Mouse (Mus musculus): ENCODE data around the gene Mt4. TPM values are rescaled to one million over a fixed set of nuclear protein-coding genes. Genes with fewer than 3 reads are reported as not detected.

Gene Mt4
- total and polyA plus RNA-seq, 2 experiments from 2014 or later: not detected

DNA sequence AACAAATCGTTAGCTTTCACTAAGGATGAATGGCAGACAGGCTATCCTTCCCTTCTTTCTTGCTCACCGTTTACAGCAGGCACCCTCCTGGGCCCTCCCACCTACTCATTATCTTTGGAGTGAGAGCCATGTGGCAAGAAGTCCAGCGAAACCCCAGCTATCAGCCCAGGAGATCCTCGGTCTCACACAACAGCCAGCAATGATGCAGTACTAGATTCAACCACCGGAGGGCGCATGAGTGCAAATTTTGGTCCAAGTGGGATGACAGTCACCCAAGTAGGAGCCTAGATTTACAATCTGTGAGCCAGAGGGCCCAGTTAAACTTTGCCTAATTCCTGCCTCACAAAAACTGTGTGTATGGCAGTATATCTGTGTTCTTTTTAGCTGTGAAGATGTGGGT lies 30.2 kb downstream of the Mt4 start:
- peak; percentile 53; the same call in 1 of the 2 replicates for ATAC-seq (ENCODE audit: insufficient read depth, low read depth)
- no peaks in the 10 kb centered on the region for H3K36me3 ChIP-seq (replicated peaks; ENCODE audit: control insufficient read depth, insufficient read depth, low read length)
- H3K27ac ChIP-seq (ENCODE audit: low read depth): no peak overlapping the region
- H3K9ac ChIP-seq (replicated peaks; ENCODE audit: low read depth, low read length): no peak overlapping the region
- WGBS: 5% methylated on average over 6 of the region's 6 CpGs
- peak overlapping the region; percentile 34 for H3K4me2 ChIP-seq (ENCODE audit: low read depth, low read length)
- no peak for DNase-seq (ENCODE audit: low spot score)
- peaks cover 8% of the 10 kb centered on the region; the same call in 1 of the 2 replicates for H3K4me1 ChIP-seq (ENCODE audit: control insufficient read depth, insufficient read depth)
- H3K4me3 ChIP-seq (ENCODE audit: low read depth, low read length): no peak overlapping the region
- 0 out of 2 replicates have a peak, but pooled peaks cover 5% of the 10 kb centered on the region for H3K27me3 ChIP-seq (ENCODE audit: control insufficient read depth, insufficient read depth, low read length)
- TF ChIP-seq EP300 (IDR thresholded peaks at IDR 0.05; ENCODE audit: low read depth) (no peak), CTCF (IDR thresholded peaks at IDR 0.05; ENCODE audit: low read depth) (peak; percentile 96)
- no peaks in the 10 kb centered on the region for H3K9me3 ChIP-seq (replicated peaks; ENCODE audit: control insufficient read depth, low read length)

DNA sequence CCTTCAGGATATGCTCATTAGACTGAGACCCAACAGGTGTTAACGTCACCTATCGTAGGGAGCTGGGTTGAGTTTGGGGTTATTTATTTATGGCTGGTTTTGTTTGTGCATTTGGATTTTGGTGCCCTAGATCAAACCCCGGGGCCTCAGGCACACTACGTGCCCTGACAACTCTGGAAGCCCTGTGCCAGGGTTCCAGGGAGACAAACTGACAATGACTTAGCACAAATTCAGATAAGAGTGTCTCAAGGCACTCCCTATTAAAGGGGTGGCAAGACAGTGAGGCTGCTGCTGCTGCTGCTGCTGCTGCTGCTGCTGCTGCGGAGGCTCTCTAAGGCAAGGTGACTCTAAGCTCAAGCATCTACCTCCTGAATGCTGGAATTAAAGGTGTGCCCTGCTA lies 32.5 kb downstream of the Mt4 start:
- H3K9ac ChIP-seq (replicated peaks; ENCODE audit: low read depth, low read length): no peak overlapping the region
- no peak overlapping the region for H3K27ac ChIP-seq (ENCODE audit: low read depth)
- H3K4me2 ChIP-seq (ENCODE audit: low read depth, low read length): no peak overlapping the region
- no peak overlapping the region for H3K4me3 ChIP-seq (ENCODE audit: low read depth, low read length)
- H3K4me1 ChIP-seq (ENCODE audit: control insufficient read depth, insufficient read depth): peaks cover 8% of the 10 kb centered on the region; the same call in 1 of the 2 replicates
- no peak for DNase-seq (ENCODE audit: low spot score)
- H3K9me3 ChIP-seq (replicated peaks; ENCODE audit: control insufficient read depth, low read length): no peaks in the 10 kb centered on the region
- 83% methylated on average over 5 of the region's 5 CpGs for WGBS
- TF ChIP-seq EP300 (IDR thresholded peaks at IDR 0.05; ENCODE audit: low read depth) (no peak), CTCF (IDR thresholded peaks at IDR 0.05; ENCODE audit: low read depth) (no peak)
- no peaks in the 10 kb centered on the region for H3K36me3 ChIP-seq (replicated peaks; ENCODE audit: control insufficient read depth, insufficient read depth, low read length)
- ATAC-seq (ENCODE audit: insufficient read depth, low read depth): no peak
- 0 out of 2 replicates have a peak, but pooled peaks cover 5% of the 10 kb centered on the region for H3K27me3 ChIP-seq (ENCODE audit: control insufficient read depth, insufficient read depth, low read length)

DNA sequence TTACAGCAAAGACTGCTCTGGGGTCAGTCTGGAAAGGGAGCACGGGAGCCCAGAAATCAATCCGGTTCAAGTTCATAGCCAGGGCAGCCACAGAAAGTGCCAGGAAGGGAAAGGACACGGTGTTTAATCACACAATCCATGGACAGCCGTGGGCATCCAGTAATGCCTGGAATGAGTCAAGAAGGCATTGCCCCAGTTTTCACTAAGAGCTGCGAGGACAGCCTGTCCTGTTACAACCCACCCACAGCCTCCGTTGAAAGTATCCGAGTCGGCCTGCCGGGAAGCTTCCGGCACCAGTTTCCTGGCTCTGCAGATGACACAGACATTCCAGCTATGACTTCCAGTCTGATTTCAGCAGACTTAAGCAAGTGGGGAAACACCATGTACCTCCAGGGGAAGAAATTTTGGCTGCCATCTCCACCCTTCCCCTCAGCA lies 34.3 kb downstream of the Mt4 start:
- peaks cover 8% of the 10 kb centered on the region; the same call in 1 of the 2 replicates for H3K4me1 ChIP-seq (ENCODE audit: control insufficient read depth, insufficient read depth)
- H3K27ac ChIP-seq (ENCODE audit: low read depth): peak overlapping the region; percentile 71; the same call in 1 of the 2 replicates
- peak overlapping the region; percentile 53; the same call in 1 of the 2 replicates for H3K4me3 ChIP-seq (ENCODE audit: low read depth, low read length)
- 0 out of 2 replicates have a peak, but pooled peaks cover 5% of the 10 kb centered on the region for H3K27me3 ChIP-seq (ENCODE audit: control insufficient read depth, insufficient read depth, low read length)
- H3K9me3 ChIP-seq (replicated peaks; ENCODE audit: control insufficient read depth, low read length): no peaks in the 10 kb centered on the region
- DNase-seq (ENCODE audit: low spot score) (no peak), ATAC-seq (ENCODE audit: insufficient read depth, low read depth) (no peak)
- WGBS: 37% methylated on average over 10 of the region's 10 CpGs
- H3K9ac ChIP-seq (replicated peaks; ENCODE audit: low read depth, low read length): no peak overlapping the region
- peak overlapping the region; percentile 68 for H3K4me2 ChIP-seq (ENCODE audit: low read depth, low read length)
- no peak for TF ChIP-seq EP300 (IDR thresholded peaks at IDR 0.05; ENCODE audit: low read depth)
- TF ChIP-seq CTCF (IDR thresholded peaks at IDR 0.05; ENCODE audit: low read depth): no peak
- H3K36me3 ChIP-seq (replicated peaks; ENCODE audit: control insufficient read depth, insufficient read depth, low read length): no peaks in the 10 kb centered on the region

DNA sequence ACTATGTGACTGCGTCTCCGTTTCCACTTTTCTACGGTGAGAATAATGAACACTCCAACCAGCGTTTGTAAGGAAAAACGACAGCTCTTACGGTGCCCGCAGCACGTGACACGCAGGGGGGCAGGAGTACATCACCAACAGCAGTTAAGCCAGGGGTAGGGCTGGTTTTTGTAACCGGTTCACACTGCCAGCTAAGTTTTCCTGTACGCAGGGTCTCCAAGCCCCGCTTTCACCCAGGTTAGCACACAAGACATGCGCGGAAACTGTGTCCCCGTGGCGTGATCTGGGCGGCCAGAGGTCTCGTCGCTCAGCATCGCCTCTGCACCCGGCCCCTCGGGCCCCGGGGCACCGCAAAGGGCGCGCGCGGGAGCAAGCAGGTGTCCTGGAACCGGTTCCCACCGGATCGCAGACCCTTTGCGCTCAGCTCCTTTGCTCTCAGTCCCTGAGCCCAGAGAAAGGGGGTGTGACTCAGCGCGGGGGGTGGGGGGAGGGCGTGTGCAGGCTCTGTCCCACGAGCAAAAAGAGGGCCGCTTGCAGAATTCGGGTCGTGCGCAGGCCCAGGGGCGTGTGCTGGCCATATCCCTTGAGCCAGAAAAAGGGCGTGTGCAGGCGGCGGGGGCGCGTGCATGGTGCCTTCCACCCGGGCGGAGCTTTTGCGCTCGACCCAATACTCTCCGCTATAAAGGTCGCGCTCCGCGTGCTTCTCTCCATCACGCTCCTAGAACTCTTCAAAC lies 35.2 kb downstream of the Mt4 start, which contains the start of gene Mt2:
Gene Mt2 (plus strand): TSS at position 590 of the 734 bp plus-strand sequence.
- peak within 1 kb of the TSS; percentile 53 for H3K4me3 ChIP-seq (ENCODE audit: low read depth, low read length)
- 0 out of 2 replicates have a peak, but pooled peaks cover 5% of the 10 kb centered on the region for H3K27me3 ChIP-seq (ENCODE audit: control insufficient read depth, insufficient read depth, low read length)
- TF ChIP-seq CTCF (IDR thresholded peaks at IDR 0.05; ENCODE audit: low read depth): no peak
- TF ChIP-seq EP300 (IDR thresholded peaks at IDR 0.05; ENCODE audit: low read depth): 0 out of 2 replicates have a peak, but pooled peaks have one; percentile 39
- H3K9ac ChIP-seq (replicated peaks; ENCODE audit: low read depth, low read length): peak within 1 kb of the TSS; percentile 12
- H3K9me3 ChIP-seq (replicated peaks; ENCODE audit: control insufficient read depth, low read length): no peaks in the 10 kb centered on the region
- WGBS: under 1% methylated on average over 55 of the region's 56 CpGs
- H3K4me1 ChIP-seq (ENCODE audit: control insufficient read depth, insufficient read depth): peaks cover 8% of the 10 kb centered on the region; the same call in 1 of the 2 replicates
- H3K4me2 ChIP-seq (ENCODE audit: low read depth, low read length): peak within 1 kb of the TSS; percentile 68
- DNase-seq (ENCODE audit: low spot score): peak; percentile 82
- ATAC-seq (ENCODE audit: insufficient read depth, low read depth): peak; percentile 83
- H3K27ac ChIP-seq (ENCODE audit: low read depth): peak within 1 kb of the TSS; percentile 71
- H3K36me3 ChIP-seq (replicated peaks; ENCODE audit: control insufficient read depth, insufficient read depth, low read length): no peaks in the 10 kb centered on the region

DNA sequence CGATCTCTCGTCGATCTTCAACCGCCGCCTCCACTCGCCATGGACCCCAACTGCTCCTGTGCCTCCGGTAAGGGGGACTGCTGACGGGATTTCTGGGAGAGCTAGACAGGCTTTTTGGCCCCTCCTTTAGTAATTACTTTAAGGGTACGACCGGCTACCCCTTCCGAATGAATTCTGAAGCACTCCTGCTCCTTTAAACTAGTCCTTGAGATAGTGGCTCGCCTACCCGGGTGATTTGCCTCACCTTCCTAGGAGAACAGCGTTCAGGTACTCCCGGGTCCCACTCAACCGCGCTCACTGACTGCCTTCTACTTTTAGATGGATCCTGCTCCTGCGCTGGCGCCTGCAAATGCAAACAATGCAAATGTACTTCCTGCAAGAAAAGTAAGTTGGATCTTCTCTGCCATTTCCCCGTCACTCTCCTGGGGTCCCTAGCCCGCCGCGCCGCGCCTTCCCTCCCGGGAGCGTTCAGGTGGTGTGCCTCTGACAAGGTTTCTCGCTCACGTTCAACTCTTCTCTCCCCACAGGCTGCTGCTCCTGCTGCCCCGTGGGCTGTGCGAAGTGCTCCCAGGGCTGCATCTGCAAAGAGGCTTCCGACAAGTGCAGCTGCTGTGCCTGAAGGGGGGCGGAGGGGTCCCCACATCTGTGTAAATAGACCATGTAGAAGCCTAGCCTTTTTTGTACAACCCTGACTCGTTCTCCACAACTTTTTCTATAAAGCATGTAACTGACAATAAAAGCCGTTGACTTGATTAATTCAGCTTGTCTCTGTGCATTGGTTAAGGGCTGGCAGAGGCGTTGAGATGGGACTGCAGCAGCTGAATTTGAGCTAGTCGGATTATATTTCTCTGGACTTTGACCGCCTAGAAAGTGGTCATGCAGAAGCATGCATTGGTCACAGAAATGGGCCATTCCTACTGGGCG lies 36.1 kb downstream of the Mt4 start:
- H3K9me3 ChIP-seq (replicated peaks; ENCODE audit: control insufficient read depth, low read length): no peaks in the 10 kb centered on the region
- H3K4me2 ChIP-seq (ENCODE audit: low read depth, low read length): peak overlapping the region; percentile 68
- TF ChIP-seq EP300 (IDR thresholded peaks at IDR 0.05; ENCODE audit: low read depth) (no peak), CTCF (IDR thresholded peaks at IDR 0.05; ENCODE audit: low read depth) (no peak)
- peaks cover 8% of the 10 kb centered on the region; the same call in 1 of the 2 replicates for H3K4me1 ChIP-seq (ENCODE audit: control insufficient read depth, insufficient read depth)
- peak overlapping the region; percentile 53 for H3K4me3 ChIP-seq (ENCODE audit: low read depth, low read length)
- H3K27ac ChIP-seq (ENCODE audit: low read depth): peak overlapping the region; percentile 71
- H3K27me3 ChIP-seq (ENCODE audit: control insufficient read depth, insufficient read depth, low read length): 0 out of 2 replicates have a peak, but pooled peaks cover 5% of the 10 kb centered on the region
- H3K9ac ChIP-seq (replicated peaks; ENCODE audit: low read depth, low read length): peak overlapping the region; percentile 12
- WGBS: 4% methylated on average over 39 of the region's 39 CpGs
- no peaks in the 10 kb centered on the region for H3K36me3 ChIP-seq (replicated peaks; ENCODE audit: control insufficient read depth, insufficient read depth, low read length)
- ATAC-seq (ENCODE audit: insufficient read depth, low read depth) (no peak), DNase-seq (ENCODE audit: low spot score) (no peak)

Measured in heart, postnatal 0 days (tissue).